Mouse (Mus musculus) heart, postnatal 25 days (tissue): ENCODE measurements around the gene Fancc. TPM values are rescaled to one million over a fixed set of nuclear protein-coding genes. Genes with fewer than 3 reads are reported as not detected.
"Not testable (repeated sequence)": the region's sequence is repeated elsewhere in the genome, so short reads cannot be mapped to it uniquely, and the experiment has no call there.

Experiments
- DNase-seq: peaks from one replicate; pipeline ENCODE4 v3.0.0; 2022; ENCODE audit warnings: low spot score
- intact Hi-C: fragments of 180-260 bp; cut with DNase I; formaldehyde crosslinking; loops from one replicate; pipeline ENCODE4 v1.15.1; 2025
- total RNA-seq, 2 experiments: library from RNA; stranded (reverse); gene quantifications; 2 replicates each; pipeline ENCODE4 v1.2.3; 2021

Fancc gene
- total RNA-seq, 2 experiments from 2014 or later: 3.4 to 4.4 TPM

GRCm38 (mm10) chr13:63431030-63431856 lies 65.8 kb downstream of the Fancc start:
- intact Hi-C loops: loop anchor here (5.0 kb wide), 1 partner anchor 131 kb away; no protein-coding TSS in a partner anchor
- peak; percentile 81 for DNase-seq

- intact Hi-C loops: loop anchor here (5.0 kb wide), 1 partner anchor 132 kb away; no protein-coding TSS in a partner anchor
- DNase-seq: no peak
Observed at GRCm38 (mm10) chr13:63430681-63431029, 66.4 kb downstream of the Fancc start.

- DNase-seq: no peak
- intact Hi-C loops: loop anchor here (5.0 kb wide), 1 partner anchor 132 kb away; no protein-coding TSS in a partner anchor
Observed at GRCm38 (mm10) chr13:63430206-63430605, 66.9 kb downstream of the Fancc start.

GRCm38 (mm10) chr13:63428211-63428610 lies 68.9 kb downstream of the Fancc start:
- intact Hi-C loops: loop anchor here (10.0 kb wide), 1 partner anchor 387 kb away; the partner anchor contains the start of gene Ercc6l2

GRCm38 (mm10) chr13:63423060-63423459 lies 74.0 kb downstream of the Fancc start:
- intact Hi-C loops: loop anchor here (10.0 kb wide), 1 partner anchor 392 kb away; the partner anchor contains the start of gene Ercc6l2
- DNase-seq: no peak

More at GRCm38 (mm10) chr13:63428211-63428610, 68.9 kb downstream of the Fancc start:
- DNase-seq: not testable (repeated sequence)

- intact Hi-C loops: loop anchor here (10.0 kb wide), 1 partner anchor 394 kb away; the partner anchor contains the start of gene Ercc6l2
Observed at GRCm38 (mm10) chr13:63421225-63421624, 75.9 kb downstream of the Fancc start.

GRCm38 (mm10) chr13:63418148-63418547 lies 78.9 kb downstream of the Fancc start:
- intact Hi-C loops: loop anchor here (5.0 kb wide), 1 partner anchor 46 kb away; no protein-coding TSS in a partner anchor
- no peak for DNase-seq

More at GRCm38 (mm10) chr13:63421225-63421624, 75.9 kb downstream of the Fancc start:
- no peak for DNase-seq

GRCm38 (mm10) chr13:63416824-63417223 lies 80.3 kb downstream of the Fancc start:
- no peak for DNase-seq
- intact Hi-C loops: loop anchor here (5.0 kb wide), 1 partner anchor 45 kb away; no protein-coding TSS in a partner anchor

- intact Hi-C loops: no loop called here
- DNase-seq: no peak
Observed at GRCm38 (mm10) chr13:63412662-63413061, 84.4 kb downstream of the Fancc start.

- intact Hi-C loops: no loop called here
- no peak for DNase-seq
Observed at GRCm38 (mm10) chr13:63411310-63412022, 85.6 kb downstream of the Fancc start.

GRCm38 (mm10) chr13:63410578-63411298 lies 86.3 kb downstream of the Fancc start:
- intact Hi-C loops: no loop called here
- DNase-seq: no peak

- intact Hi-C loops: no loop called here
- no peak for DNase-seq
Observed at GRCm38 (mm10) chr13:63405151-63405550, 91.9 kb downstream of the Fancc start.

- intact Hi-C loops: no loop called here
- DNase-seq: no peak
Observed at GRCm38 (mm10) chr13:63404657-63405056, 92.4 kb downstream of the Fancc start.

GRCm38 (mm10) chr13:63402823-63403222 lies 94.3 kb downstream of the Fancc start:
- DNase-seq: peak; percentile 7
- intact Hi-C loops: no loop called here

GRCm38 (mm10) chr13:63400069-63400468 lies 97.0 kb downstream of the Fancc start:
- intact Hi-C loops: no loop called here
- no peak for DNase-seq

- no peak for DNase-seq
Observed at GRCm38 (mm10) chr13:63397420-63397819, 99.7 kb downstream of the Fancc start.

GRCm38 (mm10) chr13:63394304-63395063 lies 102.6 kb downstream of the Fancc start:
- intact Hi-C loops: no loop called here
- DNase-seq: no peak

More at GRCm38 (mm10) chr13:63397420-63397819, 99.7 kb downstream of the Fancc start:
- intact Hi-C loops: no loop called here

- no peak for DNase-seq
- intact Hi-C loops: no loop called here
Observed at GRCm38 (mm10) chr13:63385234-63385633, 111.8 kb downstream of the Fancc start.

- no peak for DNase-seq
- intact Hi-C loops: no loop called here
Observed at GRCm38 (mm10) chr13:63384775-63385174, 112.3 kb downstream of the Fancc start.
